40 mouse cellular contexts compared by ENCODE assay signal in the genomic region with DNA sequence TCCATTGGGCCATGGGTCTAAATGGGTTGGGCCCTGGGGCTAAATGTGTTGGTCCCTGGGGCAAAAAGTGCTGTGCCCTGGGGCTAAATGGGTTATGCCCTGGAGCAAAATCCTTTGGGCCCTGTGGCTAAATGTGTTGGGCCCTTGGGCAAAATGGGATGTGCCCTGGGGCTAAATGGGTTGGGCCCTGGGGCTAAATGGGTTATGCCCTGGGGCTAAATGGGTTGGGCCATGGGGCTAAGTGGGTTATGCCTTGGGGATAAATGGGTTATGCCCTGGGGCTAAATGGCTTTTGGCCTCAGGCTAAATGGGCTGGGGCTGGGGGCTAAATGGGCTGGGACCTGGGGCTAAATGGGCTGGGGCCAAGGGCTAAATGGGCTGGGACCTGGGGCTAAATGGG. TPM values are rescaled to one million over a fixed set of nuclear protein-coding genes. Genes with fewer than 3 reads are reported as not detected.
"Had no signal": no experiment of that assay in that cellular context is flagged by ENCODE, and none has a peak within 500 bp of the region (broad histone marks: within the 10 kb centered on the region; RNA-seq: fewer than 3 reads in every experiment).

No protein-coding gene starts in this region.

RNA-seq across cellular contexts. Expression of gene Vmn1r2, which starts 2.7 kb away (rescaled TPM):
- total RNA-seq: left cerebral cortex, adult 2 months; left cerebral cortex, adult 8-10 months; left cerebral cortex, postnatal 10 days; left cerebral cortex, postnatal 14 days; left cerebral cortex, postnatal 25 days; left cerebral cortex, postnatal 36 days; left cerebral cortex, postnatal 4 days; liver, adult 2 months; megakaryocyte progenitor cell, adult 5-6 weeks; megakaryocyte, adult 5-6 weeks; megakaryocyte-erythroid progenitor cell, adult 5-6 weeks; midbrain, postnatal 0 days; monocyte, adult 5-6 weeks had no signal
- polyA plus RNA-seq: limb, embryonic 11.5 days; limb, embryonic 12.5 days; limb, embryonic 13.5 days; limb, embryonic 14.5 days; limb, embryonic 15.5 days; liver, adult 2 months; liver, embryonic 11.5 days; liver, embryonic 12.5 days; liver, embryonic 13.5 days; liver, embryonic 14.5 days; liver, embryonic 15.5 days; liver, embryonic 16.5 days; liver, postnatal 0 days; lung, adult 2 months; lung, embryonic 14.5 days; lung, embryonic 15.5 days; lung, embryonic 16.5 days; lung, postnatal 0 days; macrophage; midbrain, embryonic 10.5 days; midbrain, embryonic 11.5 days; midbrain, embryonic 12.5 days; midbrain, embryonic 13.5 days; midbrain, embryonic 14.5 days; midbrain, embryonic 15.5 days; midbrain, embryonic 16.5 days; midbrain, postnatal 0 days; myocyte; neural tube, embryonic 11.5 days had no signal

RNA-seq across cellular contexts. Expression of gene Vmn1r3, which starts 20.7 kb away (rescaled TPM):
- total RNA-seq: left cerebral cortex, adult 2 months; left cerebral cortex, adult 8-10 months; left cerebral cortex, postnatal 10 days; left cerebral cortex, postnatal 14 days; left cerebral cortex, postnatal 25 days; left cerebral cortex, postnatal 36 days; left cerebral cortex, postnatal 4 days; liver, adult 2 months; megakaryocyte progenitor cell, adult 5-6 weeks; megakaryocyte, adult 5-6 weeks; megakaryocyte-erythroid progenitor cell, adult 5-6 weeks; midbrain, postnatal 0 days; monocyte, adult 5-6 weeks had no signal
- polyA plus RNA-seq: limb, embryonic 11.5 days; limb, embryonic 12.5 days; limb, embryonic 13.5 days; limb, embryonic 14.5 days; limb, embryonic 15.5 days; liver, adult 2 months; liver, embryonic 11.5 days; liver, embryonic 12.5 days; liver, embryonic 13.5 days; liver, embryonic 14.5 days; liver, embryonic 15.5 days; liver, embryonic 16.5 days; liver, postnatal 0 days; lung, adult 2 months; lung, embryonic 14.5 days; lung, embryonic 15.5 days; lung, embryonic 16.5 days; lung, postnatal 0 days; macrophage; midbrain, embryonic 10.5 days; midbrain, embryonic 11.5 days; midbrain, embryonic 12.5 days; midbrain, embryonic 13.5 days; midbrain, embryonic 14.5 days; midbrain, embryonic 15.5 days; midbrain, embryonic 16.5 days; midbrain, postnatal 0 days; myocyte; neural tube, embryonic 11.5 days had no signal
